Mouse (Mus musculus) lung, embryonic 14.5 days (tissue): ENCODE data around the gene 2010003K11Rik. TPM values are rescaled to one million over a fixed set of nuclear protein-coding genes. Genes with fewer than 3 reads are reported as not detected.

Source experiments
- ATAC-seq: fragments of 200-750 bp; cut with Nextera tagmentation; 2 replicates; pipeline ENCODE4 v1.8.0; 2017; ENCODE audit warnings: mild to moderate bottlenecking, moderate TSS enrichment, moderate library complexity; ENCODE audit not compliant: insufficient read depth
- DNase-seq: peaks from one replicate; pipeline ENCODE4 v3.0.0-alpha.2; 2015
- H3K27ac ChIP-seq: fragments of 300-500 bp; sonication (generic); 2 replicates; pipeline ENCODE4 v1.5.1; 2014; ENCODE audit warnings: low read depth, mild to moderate bottlenecking, moderate library complexity
- H3K27me3 ChIP-seq: fragments of 300-500 bp; sonication (generic); 2 replicates; pipeline ENCODE4 v1.6.1; 2014; ENCODE audit warnings: low read length, control low read depth; ENCODE audit not compliant: insufficient read depth
- H3K36me3 ChIP-seq: fragments of 300-500 bp; sonication (generic); 2 replicates; pipeline ENCODE4 v1.6.1; 2014; ENCODE audit warnings: control low read depth; ENCODE audit not compliant: insufficient read depth
- H3K4me1 ChIP-seq: fragments of 300-500 bp; sonication (generic); 2 replicates; pipeline ENCODE4 v1.6.1; 2014; ENCODE audit warnings: antibody characterized with exemption, control low read depth; ENCODE audit not compliant: insufficient read depth
- H3K4me2 ChIP-seq: fragments of 300-500 bp; sonication (generic); 2 replicates; pipeline ENCODE4 v1.6.1; 2014; ENCODE audit warnings: mild to moderate bottlenecking
- H3K4me3 ChIP-seq: fragments of 300-500 bp; sonication (generic); 2 replicates; pipeline ENCODE4 v1.5.1; 2014; ENCODE audit warnings: low read depth, low read length
- H3K9ac ChIP-seq: fragments of 300-500 bp; sonication (generic); 2 replicates; pipeline ENCODE4 v1.6.1; 2014
- H3K9me3 ChIP-seq: fragments of 300-500 bp; sonication (generic); 2 replicates; pipeline ENCODE4 v1.6.1; 2016; ENCODE audit warnings: low read depth, low read length, control low read depth
- CTCF ChIP-seq: IDR thresholded peaks from 2 replicates; pipeline ENCODE4 v1.5.1; 2016; ENCODE audit warnings: antibody characterized with exemption, low read depth
- WGBS: fragments of 180-500 bp; shearing (Covaris S2); extraction: QIAGEN DNeasy Blood & Tissue Kit; methylation state at CpG from one replicate; pipeline ENCODE4 v1.1.7; 2014; 5-methylcytosine and 5-hydroxymethylcytosine counted together
- polyA plus RNA-seq: library from polyadenylated mRNA; unstranded; fragments of >200 nt; fragmentation: Nextera tagmentation; extraction: Ambion mirVana; gene quantifications from 2 replicates; pipeline ENCODE4 v1.2.1, GENCODE M21; 2014

The 2010003K11Rik gene
- polyA plus RNA-seq, 1 experiment from 2014 or later = not detected

- DNase-seq (peak; percentile 91), ATAC-seq (peak; percentile 50; the same call in 1 of the 2 replicates)
- Histone ChIP-seq H3K27me3 (no peaks in the 10 kb centered on the region), H3K4me1 (no peaks in the 10 kb centered on the region), H3K9me3 (no peaks in the 10 kb centered on the region), H3K4me3 (no peak overlapping the region), H3K9ac (no peak overlapping the region), H3K36me3 (no peaks in the 10 kb centered on the region), H3K4me2 (peak overlapping the region; percentile 38; the same call in 1 of the 2 replicates), H3K27ac (no peak overlapping the region)
- peak; percentile 97 for TF ChIP-seq CTCF
- 3% methylated on average over 4 of the region's 4 CpGs for WGBS
These were observed 965 bp downstream of the 2010003K11Rik start for GRCm38 (mm10) chr19:4497263-4497973.

- Histone ChIP-seq H3K9me3 (no peaks in the 10 kb centered on the region), H3K27me3 (no peaks in the 10 kb centered on the region), H3K9ac (no peak overlapping the region), H3K4me2 (no peak overlapping the region), H3K4me3 (no peak overlapping the region), H3K27ac (no peak overlapping the region), H3K36me3 (no peaks in the 10 kb centered on the region), H3K4me1 (no peaks in the 10 kb centered on the region)
- ATAC-seq (no peak), DNase-seq (no peak)
- 91% methylated on average over 3 of the region's 3 CpGs for WGBS
- no peak for TF ChIP-seq CTCF
These were observed 1.7 kb downstream of the 2010003K11Rik start for GRCm38 (mm10) chr19:4496535-4497262.

GRCm38 (mm10) chr19:4495814-4496213 lies 2.6 kb downstream of the 2010003K11Rik start:
- H3K27me3 ChIP-seq = no peaks in the 10 kb centered on the region
- no peaks in the 10 kb centered on the region for H3K4me1 ChIP-seq
- H3K36me3 ChIP-seq = no peaks in the 10 kb centered on the region
- ATAC-seq (no peak), DNase-seq (no peak)
- no peak overlapping the region for H3K4me3 ChIP-seq
- no peaks in the 10 kb centered on the region for H3K9me3 ChIP-seq
- H3K4me2 ChIP-seq = no peak overlapping the region
- H3K9ac ChIP-seq = no peak overlapping the region
- no peak overlapping the region for H3K27ac ChIP-seq
- WGBS = 74% methylated on average over 5 of the region's 5 CpGs
- TF ChIP-seq CTCF = no peak

GRCm38 (mm10) chr19:4494707-4495106 lies 3.7 kb downstream of the 2010003K11Rik start:
- TF ChIP-seq CTCF = no peak
- Histone ChIP-seq H3K27ac (no peak overlapping the region), H3K36me3 (no peaks in the 10 kb centered on the region), H3K4me1 (no peaks in the 10 kb centered on the region), H3K9me3 (no peaks in the 10 kb centered on the region), H3K4me2 (no peak overlapping the region), H3K4me3 (no peak overlapping the region), H3K9ac (no peak overlapping the region), H3K27me3 (no peaks in the 10 kb centered on the region)
- DNase-seq = no peak
- WGBS = 51% methylated on average over 7 of the region's 7 CpGs
- ATAC-seq = no peak

- Histone ChIP-seq H3K27me3 (no peaks in the 10 kb centered on the region), H3K9me3 (no peaks in the 10 kb centered on the region), H3K9ac (no peak overlapping the region), H3K27ac (no peak overlapping the region), H3K4me2 (no peak overlapping the region), H3K4me1 (no peaks in the 10 kb centered on the region), H3K36me3 (no peaks in the 10 kb centered on the region), H3K4me3 (no peak overlapping the region)
- no peak for TF ChIP-seq CTCF
- WGBS = 58% methylated on average over 9 of the region's 9 CpGs
- DNase-seq (no peak), ATAC-seq (no peak)
These were observed 5.7 kb downstream of the 2010003K11Rik start for GRCm38 (mm10) chr19:4492526-4493296.

GRCm38 (mm10) chr19:4491080-4491695 lies 7.2 kb downstream of the 2010003K11Rik start:
- Histone ChIP-seq H3K9me3 (no peaks in the 10 kb centered on the region), H3K4me3 (no peak overlapping the region), H3K27me3 (no peaks in the 10 kb centered on the region), H3K9ac (no peak overlapping the region), H3K36me3 (no peaks in the 10 kb centered on the region), H3K4me2 (no peak overlapping the region), H3K27ac (no peak overlapping the region), H3K4me1 (no peaks in the 10 kb centered on the region)
- WGBS = 50% methylated on average over 10 of the region's 10 CpGs
- DNase-seq = peak; percentile 45
- TF ChIP-seq CTCF = peak; percentile 38; the same call in 1 of the 2 replicates
- ATAC-seq = no peak
